Mouse (Mus musculus) MEL-GATA-1-ER (cell line): ENCODE measurements around the gene Gsdma2.
"Not testable (repeated sequence)": the region's sequence is repeated elsewhere in the genome, so short reads cannot be mapped to it uniquely, and the experiment has no call there.

Experiments
- DNase-seq: peaks from one replicate; pipeline ENCODE4 v3.0.0-alpha.2; 2012; ENCODE audit warnings: low read depth; ENCODE audit errors: extremely low read depth

Gsdma2 gene

GRCm38 (mm10) chr11:98664091-98664490 is 17.5 kb downstream of the Gsdma2 start, which contains the start of gene Gsdma:
Gsdma (plus strand) TSS chr11:98664351.
- no peak for DNase-seq

- DNase-seq, result no peak
Measured at GRCm38 (mm10) chr11:98668984-98669383, 22.4 kb downstream of the Gsdma2 start.

GRCm38 (mm10) chr11:98671284-98671815 is 24.8 kb downstream of the Gsdma2 start:
- no peak for DNase-seq

- no peak for DNase-seq
Measured at GRCm38 (mm10) chr11:98671857-98672256, 25.3 kb downstream of the Gsdma2 start.

- DNase-seq, result no peak
Measured at GRCm38 (mm10) chr11:98672482-98672881, 25.9 kb downstream of the Gsdma2 start.

- not testable (repeated sequence) for DNase-seq
Measured at GRCm38 (mm10) chr11:98673136-98673535, 26.6 kb downstream of the Gsdma2 start.

GRCm38 (mm10) chr11:98675829-98676363 is 29.3 kb downstream of the Gsdma2 start:
- peak; percentile 58 for DNase-seq

GRCm38 (mm10) chr11:98680023-98680422 is 33.5 kb downstream of the Gsdma2 start:
- DNase-seq, result no peak

GRCm38 (mm10) chr11:98680595-98680994 is 34.0 kb downstream of the Gsdma2 start:
- DNase-seq, result not testable (repeated sequence)

- no peak for DNase-seq
Measured at GRCm38 (mm10) chr11:98681186-98681585, 34.6 kb downstream of the Gsdma2 start.

GRCm38 (mm10) chr11:98681786-98682745 is 35.5 kb downstream of the Gsdma2 start, which contains the start of gene Psmd3:
Psmd3 (plus strand) TSS chr11:98682554.
- DNase-seq, result peak; percentile 96

- DNase-seq, result no peak
Measured at GRCm38 (mm10) chr11:98682811-98683210, 36.3 kb downstream of the Gsdma2 start.

- DNase-seq, result no peak
Measured at GRCm38 (mm10) chr11:98685642-98686041, 39.1 kb downstream of the Gsdma2 start.

GRCm38 (mm10) chr11:98686976-98687375 is 40.4 kb downstream of the Gsdma2 start:
- DNase-seq, result no peak

- no peak for DNase-seq
Measured at GRCm38 (mm10) chr11:98688009-98688408, 41.5 kb downstream of the Gsdma2 start.

GRCm38 (mm10) chr11:98693201-98693600 is 46.6 kb downstream of the Gsdma2 start:
- DNase-seq, result no peak

- no peak for DNase-seq
Measured at GRCm38 (mm10) chr11:98693746-98694145, 47.2 kb downstream of the Gsdma2 start.

GRCm38 (mm10) chr11:98694301-98694700 is 47.7 kb downstream of the Gsdma2 start:
- DNase-seq, result no peak

- DNase-seq, result no peak
Measured at GRCm38 (mm10) chr11:98695408-98695807, 48.8 kb downstream of the Gsdma2 start.

GRCm38 (mm10) chr11:98696454-98697216 is 50.1 kb downstream of the Gsdma2 start:
- no peak for DNase-seq

GRCm38 (mm10) chr11:98697225-98697624 is 50.7 kb downstream of the Gsdma2 start:
- no peak for DNase-seq
